ENCODE assay signal across 16 mouse cellular contexts in the genomic region with DNA sequence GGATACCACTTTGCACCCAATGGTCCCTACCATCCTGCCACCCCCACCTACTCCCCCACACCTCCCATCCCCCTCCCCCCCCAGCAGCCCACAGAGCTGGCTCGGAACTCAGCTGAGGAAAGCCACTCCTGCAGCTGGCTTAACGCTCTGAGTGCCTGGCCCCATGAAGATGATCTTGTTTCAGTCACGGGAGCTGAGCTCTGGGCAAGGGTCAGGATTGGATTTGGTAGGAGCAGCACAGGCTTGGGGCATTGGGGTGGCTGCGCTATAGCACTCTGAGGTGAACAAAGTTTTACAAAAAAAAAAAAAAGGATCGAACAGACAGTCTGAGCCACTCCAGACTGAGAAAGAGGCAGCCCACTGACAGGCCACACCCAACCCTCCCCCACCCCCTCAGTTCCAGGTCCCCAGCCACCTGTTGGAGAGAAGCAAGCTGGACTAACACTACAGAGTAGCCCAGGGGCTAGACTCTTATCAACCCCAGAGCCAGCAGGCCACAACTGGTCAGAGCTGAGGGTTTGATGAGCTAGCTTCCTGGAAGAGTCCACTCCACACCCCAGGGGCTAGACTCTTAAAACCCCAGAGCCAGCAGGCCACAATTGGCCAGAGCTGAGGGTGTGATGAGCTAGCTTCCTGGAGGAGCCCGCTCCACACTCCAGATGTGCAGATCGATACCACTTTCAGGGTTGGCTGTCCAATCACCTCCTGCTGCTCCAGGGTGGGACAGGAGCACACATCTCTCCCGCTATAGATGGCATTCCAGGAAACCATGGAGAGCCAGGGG. TPM values are rescaled to one million over a fixed set of nuclear protein-coding genes. Genes with fewer than 3 reads are reported as not detected.
A peak's percentile ranks its signal among the peaks of the same experiment; 100 is the strongest.
DNase-seq lines count a peak whose midpoint lies in the region; ATAC-seq and TF ChIP-seq lines count a peak whose summit lies in the region.
"Had no signal": no experiment of that assay in that cellular context is flagged by ENCODE, and none has a peak within 500 bp of the region (broad histone marks: within the 10 kb centered on the region; RNA-seq: fewer than 3 reads in every experiment).

No protein-coding gene starts in this region.

- H3K27me3 ChIP-seq in E14TG2a.4 (ENCODE audit: insufficient read depth, low read length), result peaks cover 8% of the 10 kb centered on the region; the same call in 1 of the 2 replicates
- peaks cover 8% of the 10 kb centered on the region; the same call in 1 of the 2 replicates for H3K27me3 ChIP-seq in G1E (ENCODE audit: insufficient read depth, low read length)
- H3K27me3 ChIP-seq: CH12.LX; forebrain, embryonic 12.5 days; neural tube, embryonic 15.5 days; stomach, embryonic 15.5 days had no signal

- H3K9me3 ChIP-seq in E14TG2a.4 (ENCODE audit: low read length) (no peaks in the 10 kb centered on the region), G1E (replicated peaks) (no peaks in the 10 kb centered on the region)
- H3K9me3 ChIP-seq: forebrain, embryonic 12.5 days; midbrain, embryonic 10.5 days; neural tube, embryonic 15.5 days; stomach, embryonic 15.5 days had no signal

- peak; percentile 60 for DNase-seq in kidney, adult 9 months
- no peak for DNase-seq in kidney, adult 11 months
- peak; percentile 50 for DNase-seq in G1E (ENCODE audit: low spot score)
- DNase-seq in kidney, postnatal 25 days, result peak; percentile 57 to 78
- DNase-seq in cerebellum, postnatal 36 days, result no peak
- no peak for DNase-seq in frontal cortex, postnatal 25 days (ENCODE audit: low spot score in 2 of 2)
- DNase-seq: cerebellum, adult 11-12 months; thymus, postnatal 4 days had no signal

- H3K4me3 ChIP-seq in E14TG2a.4 (replicated peaks; ENCODE audit: low read length), result 0 out of 2 replicates have a peak overlapping the region, but pooled peaks have one; percentile 26
- peak overlapping the region; percentile 48; the same call in 1 of the 2 replicates for H3K4me3 ChIP-seq in G1E (ENCODE audit: low read depth, low read length)
- H3K4me3 ChIP-seq: forebrain, embryonic 12.5 days; midbrain, embryonic 10.5 days; neural tube, embryonic 15.5 days; stomach, embryonic 15.5 days had no signal

- peak; percentile 58 for ATAC-seq in G1E (ENCODE audit: extremely low read depth, insufficient number of reproducible peaks, low FRiP score, poor library complexity, severe bottlenecking)
- no peak for ATAC-seq in inflammation-experienced regulatory T-cells, adult 6 months

- H3K4me1 ChIP-seq in E14TG2a.4 (replicated peaks; ENCODE audit: low read depth, low read length), result peaks cover 91% of the 10 kb centered on the region
- peaks cover 58% of the 10 kb centered on the region for H3K4me1 ChIP-seq in G1E (ENCODE audit: insufficient read depth, low read depth, low read length)
- H3K4me1 ChIP-seq: forebrain, embryonic 12.5 days had no signal

- peaks cover 42% of the 10 kb centered on the region for H3K36me3 ChIP-seq in E14TG2a.4 (ENCODE audit: insufficient read depth, low read length)
- H3K36me3 ChIP-seq in G1E (replicated peaks), result peaks cover 47% of the 10 kb centered on the region

- TF ChIP-seq CTCF in E14TG2a.4 (conservative IDR thresholded peaks at IDR 0.05; ENCODE audit: low read length) (no peak), G1E (IDR thresholded peaks at IDR 0.05; ENCODE audit: low read depth, low read length) (no peak)

RNA-seq across cellular contexts. Expression of a gene that starts 19.3 kb away (rescaled TPM):
- total RNA-seq in G1E (2014; fragmentation: Nextera tagmentation) (187 and 204 TPM in 2 replicates), G1E (2017) (398 and 402 TPM in 2 replicates)
- polyA plus RNA-seq in G1E (2012), result 276 and 342 TPM in 2 replicates
- 100 to 1,000 TPM; 379 to 537 (median 522) TPM for polyA plus RNA-seq in inflammation-experienced regulatory T-cells, adult 6 months (2017; shearing (Covaris generic))

RNA-seq across cellular contexts. Expression of a gene that starts 19.5 kb away (rescaled TPM):
- total RNA-seq in G1E (2014; fragmentation: Nextera tagmentation) (13.1 and 20.2 TPM in 2 replicates), G1E (2017) (1.1 and 1.7 TPM in 2 replicates)
- polyA plus RNA-seq in G1E (2012), result 0.25 and 0.47 TPM in 2 replicates
- 100 to 1,000 TPM; 101 to 158 (median 156) TPM for polyA plus RNA-seq in inflammation-experienced regulatory T-cells, adult 6 months (2017; shearing (Covaris generic))
- total RNA-seq: hematopoietic stem cell, adult 5-6 weeks had no signal

RNA-seq across cellular contexts. Expression of a gene that starts 41.2 kb away (rescaled TPM):
- not detected in 2 replicates for total RNA-seq in G1E (2014; fragmentation: Nextera tagmentation)
- 0.05 TPM in 1 of 2 replicates, not detected in the other for total RNA-seq in G1E (2017)
- polyA plus RNA-seq in G1E (2012), result not detected in 2 replicates
- polyA plus RNA-seq in inflammation-experienced regulatory T-cells, adult 6 months (2017; shearing (Covaris generic)), result 1 to 10 TPM; 3.2 to 4.5 (median 3.6) TPM

Comparison
In these comparisons a context has a peak if more than half of its experiments do, and no peak if none do; other contexts are left out.
1. DNase-seq: peak in kidney, adult 9 months (single experiment), G1E (single experiment) and kidney, postnatal 25 days (2 of 2); none in kidney, adult 11 months (single experiment), cerebellum, postnatal 36 days (0 of 2) and frontal cortex, postnatal 25 days (0 of 2).
2. RNA of a gene that starts 19.5 kb away (polyA plus RNA-seq): 101 to 158 TPM in inflammation-experienced regulatory T-cells, adult 6 months; 0.25 to 0.47 TPM in G1E; every median in the first group is over 10 times any median in the second.